Mouse (Mus musculus) adrenal gland, adult 18-20 months (tissue): ENCODE data around the gene St6galnac3. TPM values are rescaled to one million over a fixed set of nuclear protein-coding genes. Genes with fewer than 3 reads are reported as not detected.

Experiments used
- DNase-seq, 2 experiments: peaks; one replicate each; pipeline ENCODE4 v3.0.0; 2021 to 2022; ENCODE audit warnings: low spot score in 2 of 2
- total RNA-seq, 2 experiments: library from RNA; stranded (reverse); gene quantifications; 1 replicate in 1 of 2; 2 replicates in 1 of 2; pipeline ENCODE4 v1.2.3; 2021

St6galnac3 gene
- total RNA-seq, 2 experiments from 2014 or later = 11.2 to 14.8 TPM

DNA sequence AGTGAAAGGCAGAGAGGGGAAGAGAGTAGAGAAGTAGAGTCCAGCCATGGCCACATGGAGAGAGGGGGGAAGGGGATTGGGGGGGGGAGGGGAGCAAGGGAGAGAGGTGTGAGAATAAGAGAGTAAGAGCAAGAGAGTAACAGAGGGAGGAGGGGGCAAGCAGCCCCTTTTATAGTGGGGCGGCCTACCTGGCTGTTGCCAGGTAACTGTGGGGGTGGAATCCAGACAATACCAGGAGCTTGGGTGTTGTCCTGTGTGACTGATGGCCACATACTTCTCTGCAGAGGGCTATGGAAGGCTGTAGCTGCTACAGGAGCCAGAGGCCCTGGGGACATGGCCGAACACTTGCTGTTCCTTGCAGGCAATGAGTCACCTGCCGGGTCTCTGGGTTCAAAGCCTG, 360.6 kb downstream of the St6galnac3 start:
- DNase-seq = no peak

DNA sequence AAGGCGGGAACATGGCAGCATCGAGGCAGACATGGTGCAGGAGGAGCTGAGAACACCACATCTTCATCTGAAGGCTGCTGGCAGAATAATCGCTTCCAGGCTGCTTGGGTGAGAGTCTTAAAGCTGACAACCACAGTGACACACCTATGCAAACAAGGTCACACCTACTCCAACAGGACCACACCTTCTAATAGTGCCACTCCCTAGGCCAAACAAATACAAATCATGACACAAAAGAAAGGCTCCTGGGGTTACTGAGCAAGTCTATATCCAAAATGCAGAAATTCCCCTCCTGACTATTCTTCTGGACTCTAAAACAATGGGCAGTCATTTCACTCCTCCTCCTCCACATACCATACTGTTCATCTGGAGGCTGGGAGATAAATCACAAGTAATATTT, 365.0 kb downstream of the St6galnac3 start:
- DNase-seq = no peak

DNA sequence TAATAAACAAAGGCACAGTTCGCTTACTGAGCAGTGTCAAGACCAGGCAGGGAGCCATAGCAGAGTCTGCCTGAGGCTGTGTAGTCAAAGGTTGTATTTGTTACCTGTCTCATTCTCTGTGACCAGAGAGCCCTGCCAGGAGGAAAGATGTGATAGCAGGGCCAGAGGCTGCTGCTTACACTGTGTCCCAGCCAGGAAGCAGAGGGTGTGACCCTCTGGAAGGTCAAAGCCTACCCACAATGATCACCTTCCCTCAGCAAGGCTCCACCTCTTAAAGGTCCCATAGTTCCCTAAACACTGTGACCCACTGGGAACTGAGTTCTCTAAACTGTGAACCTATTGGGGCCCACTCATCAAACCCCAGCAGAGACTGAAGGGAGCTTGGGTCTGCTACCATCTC, 368.9 kb downstream of the St6galnac3 start:
- no peak for DNase-seq

DNA sequence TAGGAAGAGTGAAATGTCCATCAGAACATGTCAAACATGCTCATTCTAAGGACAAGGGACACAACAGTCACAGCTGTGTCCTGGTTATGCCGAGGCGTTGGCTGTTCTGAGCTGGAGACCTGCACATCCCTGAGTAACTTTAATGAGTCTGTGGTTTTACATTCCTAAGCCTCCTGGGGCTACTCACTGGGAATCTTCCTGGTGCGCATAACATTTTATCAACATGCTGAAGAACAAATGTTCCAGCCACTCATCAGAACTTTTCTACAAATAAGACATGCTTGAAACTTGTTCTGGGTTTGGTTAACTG, 370.0 kb downstream of the St6galnac3 start:
- DNase-seq = no peak

DNA sequence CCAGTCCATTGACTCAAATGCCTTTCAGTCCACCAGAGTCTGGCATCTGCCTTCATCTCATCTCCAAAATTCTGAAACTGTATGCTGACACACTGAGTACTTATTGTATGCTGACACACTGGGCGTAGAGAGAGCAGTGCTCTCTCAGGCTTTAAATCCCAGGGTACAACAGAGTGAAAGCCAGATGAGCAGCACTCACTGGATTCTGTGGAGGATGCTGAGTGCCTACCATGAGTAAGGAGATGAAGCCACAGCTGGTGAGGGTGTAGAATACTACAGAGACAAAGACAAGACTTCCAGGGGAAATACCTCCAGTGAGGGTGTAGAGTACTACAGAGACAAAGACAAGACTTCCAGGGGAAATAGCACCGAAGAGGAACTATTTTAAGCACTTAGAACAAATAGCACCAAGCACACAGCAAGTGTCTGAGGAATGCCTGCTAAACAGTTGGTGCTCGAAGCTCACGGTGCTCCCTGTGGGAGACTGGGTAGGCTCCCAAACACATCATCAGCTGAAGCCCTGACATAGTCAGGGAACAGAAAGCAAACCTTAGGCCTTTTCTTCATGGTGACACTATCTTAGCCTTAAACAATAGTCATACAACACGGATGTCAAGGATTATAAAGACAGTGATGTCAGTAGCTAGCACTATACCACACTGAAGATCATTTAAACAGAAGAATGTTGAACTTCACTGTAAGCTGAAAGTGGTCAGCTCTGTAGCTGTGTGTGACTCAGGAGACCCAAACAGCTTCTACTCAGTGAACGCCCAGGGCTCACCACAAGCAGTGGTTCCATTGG, 370.6 kb downstream of the St6galnac3 start:
- DNase-seq = no peak

DNA sequence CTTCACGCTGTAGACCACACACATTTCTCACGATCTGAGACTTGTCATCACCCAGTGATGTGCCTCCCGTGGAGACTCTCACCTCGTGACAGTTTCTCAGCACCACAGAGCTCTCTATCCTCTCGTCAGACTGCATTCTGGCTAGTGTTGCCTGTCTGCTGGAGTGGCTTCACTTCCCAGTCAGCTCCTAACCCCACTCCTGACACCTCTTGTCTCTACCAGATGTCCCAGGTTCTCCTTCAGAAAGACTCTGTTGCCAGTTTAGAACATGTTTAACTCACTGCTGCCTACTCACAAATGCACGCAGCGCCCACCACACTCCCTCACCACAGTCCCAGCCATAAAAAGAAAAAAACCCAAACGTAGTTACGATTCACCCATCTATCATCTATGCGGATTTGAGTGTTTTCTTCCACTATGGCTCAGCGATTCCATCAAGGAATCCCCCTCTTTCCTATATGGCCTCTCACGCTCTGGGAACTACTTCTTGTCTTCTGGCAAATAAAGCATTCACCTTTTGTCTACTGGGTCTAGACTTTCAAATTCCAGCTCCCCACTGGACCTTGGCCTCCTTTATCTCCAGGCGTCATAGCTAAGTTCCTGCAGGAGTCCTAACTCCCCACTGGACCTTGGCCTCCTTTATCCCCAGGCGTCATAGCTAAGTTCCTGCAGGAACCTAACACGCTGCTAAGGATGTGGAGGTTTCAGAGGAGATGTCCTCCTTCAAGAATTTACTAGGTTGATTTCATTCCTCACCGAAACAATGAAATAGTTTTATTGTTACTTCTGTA, 371.5 kb downstream of the St6galnac3 start:
- DNase-seq = no peak

DNA sequence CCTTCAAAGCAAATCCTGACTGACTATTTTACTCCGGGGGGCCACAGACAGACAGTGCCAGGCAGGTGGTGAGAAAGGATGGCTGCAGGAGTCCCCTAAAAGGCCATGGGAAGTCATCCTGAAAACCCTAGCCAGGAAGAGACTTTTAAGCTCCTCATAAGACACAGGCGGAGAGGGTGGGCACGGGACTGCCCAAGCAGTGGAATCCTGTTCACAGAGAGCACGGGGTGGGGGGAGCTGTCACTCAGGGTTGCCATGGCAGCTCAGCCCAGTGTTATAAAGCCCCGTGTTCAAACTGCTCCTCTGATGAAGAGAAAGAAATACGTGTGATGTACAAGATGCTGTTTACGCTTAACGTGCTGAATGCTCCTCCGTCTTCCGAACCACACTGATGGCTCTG, 375.0 kb downstream of the St6galnac3 start:
- no peak for DNase-seq

DNA sequence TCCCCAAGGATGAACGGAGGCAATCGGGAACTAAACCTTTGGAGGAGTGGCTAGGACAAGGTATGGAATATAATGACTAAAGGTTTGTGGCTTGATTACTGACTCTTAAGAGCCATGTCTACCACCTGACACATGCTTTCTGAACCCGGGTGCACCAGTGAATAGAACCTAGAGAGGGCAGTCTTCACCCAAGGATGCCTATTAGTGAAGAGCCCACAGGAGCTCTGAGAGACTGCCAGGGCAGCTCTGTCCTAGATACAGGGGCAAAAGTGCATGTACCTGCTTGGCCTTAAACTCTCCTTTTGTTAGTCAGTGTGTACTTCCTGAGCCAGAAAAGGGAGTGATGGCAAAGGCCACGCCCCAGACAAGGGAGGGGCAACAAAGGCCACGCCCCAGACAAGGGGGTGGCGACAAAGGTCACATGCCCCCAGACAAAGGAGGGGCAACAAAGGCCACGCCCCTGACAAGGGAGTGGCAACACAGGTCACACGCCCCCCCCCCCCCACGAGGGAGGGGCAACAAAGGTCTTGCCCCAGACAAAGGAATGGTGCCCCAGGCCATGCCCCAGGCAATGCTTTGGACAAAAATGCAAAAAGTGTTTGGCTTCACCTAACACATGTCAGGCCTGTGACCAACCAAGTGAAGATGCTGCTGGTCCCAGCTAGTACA, 376.0 kb downstream of the St6galnac3 start:
- DNase-seq = no peak

DNA sequence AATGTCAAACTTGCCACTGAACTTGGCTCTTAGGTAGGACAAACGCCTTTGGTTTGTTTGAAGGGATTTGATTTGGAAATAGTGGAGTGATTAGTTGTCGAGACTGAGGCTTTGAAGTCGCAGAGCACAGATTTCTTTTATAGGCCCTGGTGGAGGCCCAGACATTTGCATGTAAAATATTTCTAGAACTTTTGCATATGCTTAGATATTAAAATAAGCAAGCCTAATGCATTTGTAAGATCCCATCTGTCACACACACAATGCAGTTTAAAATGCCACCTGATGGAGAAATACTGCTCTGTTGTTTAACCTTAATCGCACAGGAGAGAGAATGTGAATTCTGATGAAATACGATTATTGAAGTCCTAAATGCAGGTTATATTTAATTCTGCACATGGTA, 380.0 kb downstream of the St6galnac3 start:
- no peak for DNase-seq

DNA sequence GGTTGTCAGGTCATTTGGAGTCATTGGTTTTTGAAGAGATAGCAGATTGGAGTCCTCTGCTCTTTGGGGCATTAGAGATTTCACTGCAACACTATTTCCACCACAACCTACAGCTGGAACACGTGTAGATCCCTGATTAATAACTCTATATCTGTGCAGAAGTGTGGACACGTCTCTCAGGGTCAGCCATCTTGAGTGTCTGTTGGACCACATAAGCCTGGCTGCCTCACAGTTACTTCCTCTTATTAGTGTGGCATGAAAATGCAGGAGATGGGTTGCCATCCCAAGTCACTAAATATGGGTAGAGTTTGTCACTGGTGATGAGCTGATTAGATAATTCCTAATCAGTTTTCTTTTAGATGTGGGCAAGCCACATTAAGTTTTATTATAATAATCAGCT, 385.0 kb downstream of the St6galnac3 start:
- no peak for DNase-seq

DNA sequence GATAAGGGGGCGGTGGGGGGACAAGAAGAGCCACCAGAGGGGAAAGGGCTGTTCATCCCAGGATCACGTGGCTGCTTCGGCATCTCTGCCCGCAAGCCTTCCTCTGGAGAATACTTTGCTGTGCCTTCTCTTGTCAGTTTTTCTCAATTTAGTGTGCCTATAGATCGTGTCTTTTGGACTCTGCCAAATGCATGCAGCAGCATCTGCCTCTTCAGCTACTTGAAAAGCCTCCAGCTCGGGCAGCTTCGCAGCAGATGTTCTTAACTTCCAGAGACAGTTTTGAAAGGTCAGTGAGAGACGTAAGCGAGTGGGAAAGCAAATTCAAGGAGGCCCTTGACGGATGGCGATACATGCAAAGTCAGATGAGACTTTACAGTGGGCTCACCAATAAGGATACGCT, 385.9 kb downstream of the St6galnac3 start:
- DNase-seq = no peak

DNA sequence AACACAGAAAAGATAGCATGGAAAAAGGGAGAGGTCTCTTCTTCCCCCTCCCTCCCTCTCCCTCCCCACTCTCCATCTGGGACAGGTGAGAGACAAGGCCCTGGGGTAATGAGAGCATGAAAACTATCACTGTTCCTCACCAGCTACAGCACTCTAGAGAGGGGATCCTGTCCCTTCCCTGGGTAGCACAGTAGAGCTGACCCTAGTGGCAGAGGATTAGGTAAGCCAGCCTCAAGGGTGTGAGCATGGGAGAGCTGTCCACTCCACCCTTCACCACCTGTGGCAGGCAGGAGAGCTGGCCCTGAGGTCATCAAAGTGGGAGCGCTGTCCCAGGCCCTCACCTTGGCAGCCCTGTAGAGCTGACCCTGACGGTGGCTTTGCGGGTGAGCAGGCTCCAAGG, 387.2 kb downstream of the St6galnac3 start:
- DNase-seq = no peak

DNA sequence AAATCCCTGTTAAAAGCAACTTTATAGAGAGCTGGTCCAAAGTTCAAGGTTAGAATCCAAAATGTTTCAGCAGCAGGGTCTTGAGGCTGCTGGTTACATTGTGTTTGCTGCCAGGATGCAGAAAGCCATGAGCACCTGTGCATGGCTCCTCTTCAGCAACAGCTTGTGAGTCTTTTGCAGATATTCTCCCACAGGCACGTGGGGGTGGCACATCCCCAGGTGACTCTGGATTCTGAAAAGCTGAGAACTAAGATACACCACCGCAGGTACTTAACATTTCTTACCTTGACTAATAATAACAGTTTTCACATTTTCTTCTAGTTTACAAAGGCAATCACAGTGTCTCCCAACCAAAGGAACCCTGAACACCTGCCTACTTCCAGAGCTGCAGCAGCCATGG, 387.8 kb downstream of the St6galnac3 start:
- DNase-seq = no peak

DNA sequence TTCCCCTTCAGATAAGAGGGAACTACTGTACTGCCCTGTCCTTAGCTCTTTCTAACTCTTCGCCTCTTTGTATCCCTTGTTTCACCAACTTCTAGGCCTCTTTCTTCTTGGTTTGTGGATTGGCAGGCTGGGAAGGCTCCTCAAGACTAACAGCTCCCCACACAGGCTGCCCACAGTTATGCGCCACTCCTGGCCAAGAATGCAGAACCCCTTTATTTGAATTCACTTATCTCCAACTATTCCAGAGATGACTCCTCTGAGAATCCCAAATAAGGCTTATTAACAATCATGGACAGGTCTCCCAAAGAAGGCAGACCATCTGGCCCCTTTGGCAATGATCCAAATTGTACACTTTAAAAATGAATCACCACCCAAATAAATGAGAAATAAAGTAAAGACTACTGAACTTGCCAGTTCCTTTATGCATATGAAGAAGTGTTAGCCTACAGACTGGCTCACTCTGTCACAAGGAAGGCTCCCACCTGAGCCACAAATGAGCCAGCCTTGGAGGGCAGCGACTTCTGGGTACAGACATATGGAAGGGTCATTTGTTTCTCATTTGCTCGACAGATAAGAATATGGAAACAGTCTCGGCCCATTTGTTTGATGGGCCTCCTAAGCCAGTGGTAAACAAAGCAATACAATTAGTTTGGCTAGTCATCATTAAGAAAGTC, 390.7 kb downstream of the St6galnac3 start:
- DNase-seq = no peak

DNA sequence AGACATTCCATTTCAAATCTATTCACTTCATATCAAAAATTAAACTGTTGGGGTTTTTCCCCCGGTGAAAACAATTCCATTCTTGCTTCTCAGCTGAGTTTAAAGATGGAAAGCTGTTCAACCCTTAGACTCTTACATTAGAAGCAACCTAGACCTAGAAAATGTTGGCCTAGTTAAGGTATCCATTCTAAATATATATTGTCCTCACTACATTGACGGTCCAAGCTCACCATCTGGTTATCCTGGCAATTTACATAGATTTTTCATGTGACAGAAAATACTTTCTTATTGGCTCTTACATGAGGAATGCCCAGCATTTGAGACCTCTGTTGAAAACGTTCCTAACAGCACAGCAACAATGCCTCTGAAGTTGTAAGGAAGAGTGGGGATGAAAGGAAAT, 400.7 kb downstream of the St6galnac3 start:
- DNase-seq = no peak

DNA sequence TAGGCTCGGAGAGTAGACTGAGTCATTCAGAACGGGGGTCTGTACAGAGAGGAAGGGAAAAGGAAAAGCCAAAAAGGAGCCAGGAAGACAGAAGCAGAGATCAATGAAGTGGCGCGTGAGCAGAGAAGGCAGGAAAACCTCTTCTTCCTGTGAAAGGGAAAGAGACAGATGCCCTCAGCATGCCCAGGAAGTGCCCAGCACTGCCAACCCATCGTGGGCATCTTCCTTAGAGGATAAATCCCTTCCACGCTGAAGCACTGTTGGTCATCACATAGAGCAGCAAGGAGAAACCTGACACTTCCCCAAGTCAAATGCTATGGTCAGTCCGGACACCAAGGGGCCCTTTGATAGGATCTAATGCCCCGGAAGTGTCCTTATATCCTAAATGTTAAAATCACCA, 401.5 kb downstream of the St6galnac3 start:
- DNase-seq = no peak

DNA sequence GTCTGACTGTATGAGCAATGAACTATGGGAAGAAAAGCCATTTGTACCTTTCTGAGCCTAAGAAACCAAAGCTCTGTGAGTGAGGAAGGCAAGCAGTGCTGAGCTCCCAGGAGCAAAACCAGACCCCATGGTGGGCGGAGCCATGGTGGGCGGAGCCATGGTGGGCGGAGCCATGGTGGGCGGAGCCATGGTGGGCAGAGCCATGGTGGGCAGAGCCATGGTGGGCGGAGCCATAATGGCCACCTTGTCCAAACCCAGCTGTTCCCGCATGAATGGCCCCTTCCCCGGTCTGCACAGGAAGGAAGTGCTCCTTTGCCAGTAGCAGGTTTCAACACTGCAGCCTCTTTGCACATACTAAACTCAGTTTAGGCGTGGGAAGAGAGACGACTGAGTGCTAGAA, 411.4 kb downstream of the St6galnac3 start:
- no peak for DNase-seq

DNA sequence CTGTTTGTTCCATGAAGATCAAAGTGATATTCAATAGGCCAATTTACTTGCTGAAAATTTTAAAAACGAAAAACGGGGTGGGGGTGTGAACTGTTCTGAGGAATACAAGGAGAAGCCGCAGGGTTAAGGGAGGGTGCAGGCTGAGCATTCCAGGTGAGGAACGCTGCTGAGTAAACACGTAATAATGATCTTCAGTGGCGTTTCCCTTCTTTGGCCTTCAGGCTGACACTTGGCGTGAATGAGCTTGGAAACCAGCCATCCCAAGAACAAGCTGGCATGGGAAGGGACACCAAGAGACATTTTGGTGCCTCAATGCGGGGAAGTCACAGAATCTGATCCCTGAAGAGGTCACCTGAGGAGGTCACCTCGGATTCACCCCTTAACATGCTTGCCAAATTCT, 411.8 kb downstream of the St6galnac3 start:
- DNase-seq = no peak

DNA sequence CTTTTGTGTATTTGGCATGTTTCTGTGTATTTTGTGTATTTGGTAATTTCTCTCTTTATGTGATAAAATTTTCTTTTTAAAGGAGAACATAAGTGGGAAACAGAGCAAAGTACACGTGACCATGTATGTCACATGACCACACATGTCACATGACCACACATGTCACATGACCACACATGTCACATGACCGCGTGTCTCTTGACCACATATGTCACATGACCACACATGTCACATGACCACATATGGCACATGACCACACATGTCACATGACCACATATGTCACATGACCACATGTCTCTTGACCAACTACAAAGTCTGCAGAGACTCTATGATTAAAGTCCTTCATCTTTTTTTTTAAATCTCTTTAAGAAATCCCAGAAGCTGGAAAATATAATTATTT, 413.0 kb downstream of the St6galnac3 start:
- no peak for DNase-seq

DNA sequence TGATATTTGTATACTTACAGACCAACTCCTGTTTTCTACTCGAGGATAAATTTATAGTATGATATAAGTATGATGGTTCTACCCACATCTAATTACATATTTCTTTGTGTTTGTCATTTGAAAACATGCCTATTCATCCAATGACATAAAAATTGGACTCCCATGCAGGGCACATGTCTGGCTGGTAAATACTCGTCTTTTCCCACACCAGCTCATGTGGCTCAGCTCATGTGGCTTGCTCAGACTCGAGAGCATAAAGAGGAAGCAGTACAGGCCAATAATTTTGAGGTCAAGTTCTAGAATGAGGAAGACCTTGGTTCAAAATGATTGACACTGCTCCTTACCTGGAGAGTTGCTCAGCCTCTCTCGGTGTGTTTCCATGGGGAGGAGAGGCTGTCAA, 416.6 kb downstream of the St6galnac3 start:
- no peak for DNase-seq

DNA sequence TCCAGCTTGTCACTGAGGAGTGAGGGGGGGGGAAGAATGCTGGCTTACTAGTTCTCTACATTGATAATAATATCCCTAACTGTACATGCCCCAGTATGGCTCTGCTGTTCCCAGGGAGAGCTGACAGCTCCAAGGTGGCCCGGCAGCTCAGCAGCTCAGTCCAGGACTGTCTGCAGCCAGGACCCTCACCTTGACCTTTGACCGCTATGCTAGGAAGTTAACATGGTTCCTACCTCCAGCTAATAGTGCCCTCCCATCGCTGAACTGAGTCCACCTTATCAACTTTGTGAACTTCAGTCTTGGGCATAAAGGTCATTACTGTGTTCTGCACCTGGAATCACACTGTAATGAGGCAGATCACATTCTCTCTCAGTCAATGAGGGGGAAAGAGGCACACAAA, 419.8 kb downstream of the St6galnac3 start:
- no peak for DNase-seq

DNA sequence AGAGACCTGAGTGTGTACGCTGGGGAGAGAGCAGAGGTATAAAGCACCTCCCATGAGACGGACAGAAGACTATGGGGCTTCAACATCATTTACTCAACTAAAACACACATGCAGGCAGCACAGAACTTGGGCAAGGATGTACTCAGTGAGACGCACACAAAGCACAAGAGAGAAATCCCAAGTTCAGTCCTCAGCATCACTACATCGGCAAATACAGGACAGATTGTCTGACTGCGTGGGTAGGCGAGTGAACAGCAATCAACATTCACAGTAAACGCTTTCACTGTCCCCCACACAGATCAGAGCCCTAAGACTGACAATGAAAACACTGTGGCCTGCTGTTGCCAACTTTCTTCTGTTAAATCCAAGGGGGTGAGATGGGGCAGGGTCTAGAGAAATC, 422.6 kb downstream of the St6galnac3 start:
- DNase-seq = no peak
